Mouse (Mus musculus): ENCODE data around the gene Tmem135. TPM values are rescaled to one million over a fixed set of nuclear protein-coding genes. Genes with fewer than 3 reads are reported as not detected.

Tmem135 gene
- polyA plus RNA-seq, 1 experiment, result not detected

- Histone ChIP-seq H3K4me3 (ENCODE audit: insufficient read depth, low read depth, low read length) (no peak overlapping the region), H3K4me1 (ENCODE audit: control insufficient read depth, insufficient read depth, low read length) (no peaks in the 10 kb centered on the region), H3K27ac (ENCODE audit: insufficient read depth, low read depth, low read length) (no peak overlapping the region)
- 95% methylated on average over 3 of the region's 3 CpGs for WGBS
- TF ChIP-seq CTCF (IDR thresholded peaks at IDR 0.05; ENCODE audit: insufficient read depth, low read depth, low read length), result no peak
- no peak for TF ChIP-seq POLR2A (IDR thresholded peaks at IDR 0.05; ENCODE audit: insufficient read depth, low read depth, low read length)
Measured at GRCm38 (mm10) chr7:89382892-89383291, 21.1 kb downstream of the Tmem135 start.

DNA sequence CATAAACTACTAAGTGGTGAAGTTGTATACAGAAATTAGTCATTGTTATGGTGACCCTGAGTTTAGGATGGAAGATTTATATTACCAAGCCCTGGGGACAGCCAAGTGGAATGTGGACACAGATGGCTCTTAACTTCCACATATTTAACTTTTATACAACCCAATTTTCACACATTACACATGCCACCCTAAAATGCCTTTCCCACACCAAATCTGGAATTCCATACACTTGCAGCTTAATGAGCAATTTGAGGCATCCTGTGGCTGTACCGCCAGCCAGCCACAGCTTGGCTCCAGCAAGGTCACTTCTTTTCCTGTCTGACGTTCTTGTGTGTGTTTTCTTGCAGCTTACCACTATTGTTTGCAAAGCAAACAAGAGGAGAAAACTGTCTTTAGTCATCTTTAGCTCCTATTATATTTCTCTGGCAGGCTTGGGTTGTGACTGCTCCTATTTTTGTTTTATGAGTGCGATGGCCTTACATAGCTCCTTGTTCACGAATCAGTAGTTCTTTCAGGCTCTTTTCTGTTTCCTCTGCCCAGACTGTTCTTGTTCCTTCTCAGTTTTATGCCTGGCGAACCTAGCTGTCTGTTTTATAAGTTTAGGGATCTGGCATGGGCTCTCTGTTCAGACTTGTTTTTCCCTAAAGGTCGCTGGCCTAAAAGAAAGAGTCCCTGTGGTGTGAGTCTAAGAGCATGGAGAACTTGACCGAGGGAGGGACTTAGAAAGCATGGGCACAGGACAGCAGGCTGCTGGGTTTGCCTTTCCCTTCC, 22.9 kb downstream of the Tmem135 start:
- no peak for TF ChIP-seq POLR2A (IDR thresholded peaks at IDR 0.05; ENCODE audit: insufficient read depth, low read depth, low read length)
- no peak for TF ChIP-seq CTCF (IDR thresholded peaks at IDR 0.05; ENCODE audit: insufficient read depth, low read depth, low read length)
- no peak overlapping the region for H3K27ac ChIP-seq (ENCODE audit: insufficient read depth, low read depth, low read length)
- no peak overlapping the region for H3K4me3 ChIP-seq (ENCODE audit: insufficient read depth, low read depth, low read length)
- no peaks in the 10 kb centered on the region for H3K4me1 ChIP-seq (ENCODE audit: control insufficient read depth, insufficient read depth, low read length)
- 41% methylated on average over 7 of the region's 7 CpGs for WGBS

DNA sequence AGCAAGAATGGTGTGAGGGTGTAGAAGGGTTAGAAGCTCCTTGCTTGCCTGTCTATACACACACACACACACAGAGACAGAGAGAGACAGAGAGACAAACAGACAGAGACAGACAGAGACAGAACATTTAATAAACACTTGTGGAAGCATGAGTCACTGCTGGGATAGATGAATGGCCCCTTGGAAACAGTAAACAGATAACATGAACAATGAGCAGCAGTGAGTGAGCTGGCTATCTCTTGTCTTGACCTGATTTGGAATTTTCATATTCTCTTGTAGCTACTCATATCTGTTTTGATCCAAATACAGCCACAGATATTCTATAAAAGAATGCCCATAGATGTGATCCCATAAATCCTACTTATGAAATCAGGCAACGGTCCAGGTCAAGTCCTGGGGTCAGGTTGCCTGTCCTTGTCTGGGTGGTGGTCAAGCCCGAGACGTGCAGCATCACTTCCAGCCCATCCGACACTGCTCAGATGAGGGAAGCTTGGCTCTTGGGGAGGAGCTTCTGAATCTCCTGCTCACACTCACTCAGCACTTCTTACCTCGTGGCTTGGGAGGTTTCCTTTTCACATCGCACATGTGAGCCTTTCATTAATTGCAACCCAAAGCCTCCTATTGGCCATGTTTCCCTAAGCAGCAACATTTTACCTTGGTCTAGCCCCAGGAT, 32.3 kb downstream of the Tmem135 start:
- no peaks in the 10 kb centered on the region for H3K4me1 ChIP-seq (ENCODE audit: control insufficient read depth, insufficient read depth, low read length)
- 81% methylated on average over 6 of the region's 6 CpGs for WGBS

DNA sequence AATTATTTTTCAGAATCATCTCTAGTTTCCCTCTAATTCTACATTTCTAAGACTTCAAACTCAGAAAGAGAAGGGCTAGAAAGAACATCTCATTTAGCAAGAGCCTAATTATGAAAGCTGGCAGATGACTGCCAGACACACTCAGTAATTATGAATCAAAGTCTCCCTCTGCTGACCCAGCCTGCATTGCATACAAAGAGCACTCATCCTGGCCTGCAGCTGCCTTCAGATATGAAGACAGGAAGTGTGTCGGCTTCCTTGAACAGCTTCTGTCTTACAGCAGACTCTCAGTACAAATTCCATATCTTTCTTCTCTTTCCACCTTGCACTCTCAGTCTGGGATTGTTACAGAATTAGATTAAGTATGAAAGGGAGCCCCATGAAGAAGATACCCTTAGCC, 33.1 kb downstream of the Tmem135 start:
- 46% methylated on average over 1 of the region's 1 CpGs for WGBS
- TF ChIP-seq POLR2A (IDR thresholded peaks at IDR 0.05; ENCODE audit: insufficient read depth, low read depth, low read length) (no peak), CTCF (IDR thresholded peaks at IDR 0.05; ENCODE audit: insufficient read depth, low read depth, low read length) (no peak)
- Histone ChIP-seq H3K4me3 (ENCODE audit: insufficient read depth, low read depth, low read length) (no peak overlapping the region), H3K27ac (ENCODE audit: insufficient read depth, low read depth, low read length) (no peak overlapping the region), H3K4me1 (ENCODE audit: control insufficient read depth, insufficient read depth, low read length) (no peaks in the 10 kb centered on the region)

More for the DNA sequence above, 32.3 kb downstream of the Tmem135 start:
- TF ChIP-seq CTCF (IDR thresholded peaks at IDR 0.05; ENCODE audit: insufficient read depth, low read depth, low read length) (no peak), POLR2A (IDR thresholded peaks at IDR 0.05; ENCODE audit: insufficient read depth, low read depth, low read length) (no peak)
- H3K4me3 ChIP-seq (ENCODE audit: insufficient read depth, low read depth, low read length), result no peak overlapping the region
- H3K27ac ChIP-seq (ENCODE audit: insufficient read depth, low read depth, low read length), result no peak overlapping the region

- no peak overlapping the region for H3K27ac ChIP-seq (ENCODE audit: insufficient read depth, low read depth, low read length)
- TF ChIP-seq POLR2A (IDR thresholded peaks at IDR 0.05; ENCODE audit: insufficient read depth, low read depth, low read length), result no peak
- TF ChIP-seq CTCF (IDR thresholded peaks at IDR 0.05; ENCODE audit: insufficient read depth, low read depth, low read length), result no peak
- no peak overlapping the region for H3K4me3 ChIP-seq (ENCODE audit: insufficient read depth, low read depth, low read length)
- no peaks in the 10 kb centered on the region for H3K4me1 ChIP-seq (ENCODE audit: control insufficient read depth, insufficient read depth, low read length)
- WGBS, result 81% methylated on average over 1 of the region's 1 CpGs
Measured at GRCm38 (mm10) chr7:89370086-89370485, 33.9 kb downstream of the Tmem135 start.

DNA sequence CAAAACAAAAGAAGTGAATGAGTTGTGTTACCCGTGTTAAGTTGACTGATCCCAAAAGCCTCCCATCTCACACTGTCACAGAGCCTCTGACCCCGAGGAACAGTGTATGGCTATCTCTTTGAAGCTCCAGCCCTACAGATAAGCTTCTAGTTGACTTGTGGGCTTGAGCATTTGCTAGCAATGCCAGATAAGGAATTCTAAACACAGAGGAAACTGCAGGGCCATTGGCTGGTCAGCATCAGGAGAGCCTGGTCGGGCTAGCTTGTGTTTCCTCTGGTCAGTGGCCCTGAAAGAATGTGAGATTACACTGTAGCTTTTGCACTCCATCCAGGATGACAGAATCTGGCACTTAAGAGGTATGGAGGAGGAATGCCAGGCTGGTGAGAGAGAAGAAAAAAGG, 36.4 kb downstream of the Tmem135 start:
- 76% methylated on average over 3 of the region's 3 CpGs for WGBS
- no peaks in the 10 kb centered on the region for H3K4me1 ChIP-seq (ENCODE audit: control insufficient read depth, insufficient read depth, low read length)
- TF ChIP-seq POLR2A (IDR thresholded peaks at IDR 0.05; ENCODE audit: insufficient read depth, low read depth, low read length) (no peak), CTCF (IDR thresholded peaks at IDR 0.05; ENCODE audit: insufficient read depth, low read depth, low read length) (no peak)
- no peak overlapping the region for H3K4me3 ChIP-seq (ENCODE audit: insufficient read depth, low read depth, low read length)
- H3K27ac ChIP-seq (ENCODE audit: insufficient read depth, low read depth, low read length), result no peak overlapping the region

GRCm38 (mm10) chr7:89365135-89365880, 38.7 kb downstream of the Tmem135 start:
- TF ChIP-seq POLR2A (IDR thresholded peaks at IDR 0.05; ENCODE audit: insufficient read depth, low read depth, low read length) (no peak), CTCF (IDR thresholded peaks at IDR 0.05; ENCODE audit: insufficient read depth, low read depth, low read length) (no peak)
- no peak overlapping the region for H3K27ac ChIP-seq (ENCODE audit: insufficient read depth, low read depth, low read length)
- no peaks in the 10 kb centered on the region for H3K4me1 ChIP-seq (ENCODE audit: control insufficient read depth, insufficient read depth, low read length)
- 60% methylated on average over 10 of the region's 10 CpGs for WGBS
- H3K4me3 ChIP-seq (ENCODE audit: insufficient read depth, low read depth, low read length), result no peak overlapping the region

DNA sequence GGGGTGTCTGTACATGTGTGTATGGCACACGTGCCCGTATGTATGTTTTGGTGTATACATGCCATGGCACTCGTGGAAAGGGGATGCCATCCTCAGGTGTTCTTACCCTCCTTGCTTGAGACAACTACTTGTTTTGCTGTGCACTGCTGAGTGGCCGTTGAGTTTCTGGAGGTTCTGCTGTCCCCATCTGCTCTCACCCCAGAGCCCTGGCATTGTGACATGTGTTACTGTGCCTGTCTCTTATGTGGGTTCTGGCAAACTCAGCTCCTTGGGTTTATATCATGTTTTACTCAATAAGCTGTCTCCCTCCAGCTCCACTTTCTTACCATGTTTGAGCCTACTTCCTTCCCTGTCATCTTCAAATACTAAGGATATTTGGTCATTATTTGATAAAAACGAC, 40.0 kb downstream of the Tmem135 start:
- Histone ChIP-seq H3K4me3 (ENCODE audit: insufficient read depth, low read depth, low read length) (no peak overlapping the region), H3K4me1 (ENCODE audit: control insufficient read depth, insufficient read depth, low read length) (no peaks in the 10 kb centered on the region), H3K27ac (ENCODE audit: insufficient read depth, low read depth, low read length) (no peak overlapping the region)
- no peak for TF ChIP-seq POLR2A (IDR thresholded peaks at IDR 0.05; ENCODE audit: insufficient read depth, low read depth, low read length)
- no peak for TF ChIP-seq CTCF (IDR thresholded peaks at IDR 0.05; ENCODE audit: insufficient read depth, low read depth, low read length)
- WGBS, result 91% methylated on average over 5 of the region's 5 CpGs

DNA sequence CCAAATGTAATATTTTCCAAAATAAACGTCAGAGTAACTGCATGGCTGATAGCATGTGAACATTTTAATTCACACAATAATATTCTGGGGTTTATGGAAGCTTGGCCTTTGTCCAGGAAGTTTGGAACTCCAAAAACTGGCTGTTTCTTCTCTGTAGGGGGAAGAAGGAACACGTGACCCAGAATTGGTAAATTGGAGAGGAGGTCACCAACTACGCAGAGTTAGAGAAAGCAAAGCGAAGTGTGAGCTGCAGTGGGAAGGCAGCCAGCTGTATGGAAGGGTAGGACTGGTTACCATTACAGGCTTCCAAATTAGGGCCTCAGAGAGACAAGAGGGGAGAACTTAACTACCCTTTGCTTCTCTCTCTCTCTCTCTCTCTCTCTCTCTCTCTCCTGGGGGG, 47.7 kb downstream of the Tmem135 start:
- H3K4me3 ChIP-seq (ENCODE audit: insufficient read depth, low read depth, low read length), result no peak overlapping the region
- no peak for TF ChIP-seq CTCF (IDR thresholded peaks at IDR 0.05; ENCODE audit: insufficient read depth, low read depth, low read length)
- no peak for TF ChIP-seq POLR2A (IDR thresholded peaks at IDR 0.05; ENCODE audit: insufficient read depth, low read depth, low read length)
- H3K27ac ChIP-seq (ENCODE audit: insufficient read depth, low read depth, low read length), result no peak overlapping the region
- H3K4me1 ChIP-seq (ENCODE audit: control insufficient read depth, insufficient read depth, low read length), result no peaks in the 10 kb centered on the region
- 61% methylated on average over 4 of the region's 4 CpGs for WGBS
